Mouse (Mus musculus) layer of hippocampus, adult 9-10 months (tissue): ENCODE results near the gene Cfl1.

Experiments
- DNase-seq: peaks from one replicate; pipeline ENCODE4 v3.0.0; 2022; ENCODE audit warnings: low spot score

Cfl1 gene

GRCm38 (mm10) chr19:5465037-5465436, 25.2 kb upstream of the Cfl1 start:
- no peak for DNase-seq

DNA sequence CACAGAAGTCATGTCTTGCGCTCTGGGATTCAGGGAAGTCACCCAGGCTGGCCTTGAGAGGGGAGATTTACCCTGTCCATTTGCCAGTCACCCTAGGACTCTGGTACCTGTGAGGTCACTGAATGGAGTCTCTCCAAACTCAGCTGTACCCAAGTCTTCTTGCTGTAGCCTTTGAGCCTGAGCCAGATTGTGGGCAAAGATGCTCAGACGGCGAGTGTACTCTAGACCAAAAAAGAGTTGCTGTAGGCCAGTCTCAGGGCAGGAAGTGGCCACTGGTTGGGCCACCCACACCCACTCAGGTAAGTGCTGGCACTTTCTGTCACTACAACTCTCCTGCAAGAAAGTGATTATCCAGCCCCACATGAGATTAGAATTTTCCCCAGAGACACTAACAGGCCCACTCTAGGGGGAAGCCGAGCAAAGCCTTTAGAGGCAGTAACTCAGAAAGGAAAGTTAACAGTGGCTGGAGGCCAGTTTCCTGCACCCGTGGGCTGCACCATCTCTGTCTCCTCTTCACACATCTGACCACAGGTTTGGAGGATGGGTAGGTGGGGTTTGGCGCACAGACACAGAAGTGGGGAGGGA, 23.2 kb upstream of the Cfl1 start:
- DNase-seq, result no peak

GRCm38 (mm10) chr19:5468374-5468773, 21.9 kb upstream of the Cfl1 start, which contains the start of gene Ctsw:
Gene Ctsw, minus strand, starts transcription at chr19:5468507.
- DNase-seq, result no peak

- DNase-seq, result no peak
Observed at GRCm38 (mm10) chr19:5471846-5472245, 18.4 kb upstream of the Cfl1 start.

- no peak for DNase-seq
Observed at GRCm38 (mm10) chr19:5472857-5473256, 17.4 kb upstream of the Cfl1 start.

DNA sequence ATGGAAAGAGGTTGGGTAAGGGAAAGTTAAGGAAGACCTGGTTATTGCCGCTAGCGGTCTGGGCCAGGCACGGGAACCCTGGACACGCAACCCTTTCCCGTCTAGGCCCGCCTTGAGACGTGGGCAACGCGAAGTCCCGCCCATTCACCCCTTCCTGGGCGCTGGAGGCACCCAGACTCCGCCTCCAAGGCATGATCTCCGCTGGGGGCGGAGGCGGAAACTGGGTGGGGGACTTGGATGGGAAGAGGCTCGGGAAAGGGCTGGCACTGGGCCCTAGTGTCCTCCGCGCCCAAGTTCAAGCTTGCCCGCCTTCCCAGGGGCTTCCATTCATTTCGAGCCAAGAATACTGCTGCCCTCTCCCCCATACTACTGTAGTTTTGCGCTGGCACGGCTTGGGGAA, 16.5 kb upstream of the Cfl1 start, which contains the start of gene Efemp2:
Gene Efemp2 (plus strand): TSS at position 235 of the 400 bp plus-strand sequence.
- DNase-seq, result no peak

DNA sequence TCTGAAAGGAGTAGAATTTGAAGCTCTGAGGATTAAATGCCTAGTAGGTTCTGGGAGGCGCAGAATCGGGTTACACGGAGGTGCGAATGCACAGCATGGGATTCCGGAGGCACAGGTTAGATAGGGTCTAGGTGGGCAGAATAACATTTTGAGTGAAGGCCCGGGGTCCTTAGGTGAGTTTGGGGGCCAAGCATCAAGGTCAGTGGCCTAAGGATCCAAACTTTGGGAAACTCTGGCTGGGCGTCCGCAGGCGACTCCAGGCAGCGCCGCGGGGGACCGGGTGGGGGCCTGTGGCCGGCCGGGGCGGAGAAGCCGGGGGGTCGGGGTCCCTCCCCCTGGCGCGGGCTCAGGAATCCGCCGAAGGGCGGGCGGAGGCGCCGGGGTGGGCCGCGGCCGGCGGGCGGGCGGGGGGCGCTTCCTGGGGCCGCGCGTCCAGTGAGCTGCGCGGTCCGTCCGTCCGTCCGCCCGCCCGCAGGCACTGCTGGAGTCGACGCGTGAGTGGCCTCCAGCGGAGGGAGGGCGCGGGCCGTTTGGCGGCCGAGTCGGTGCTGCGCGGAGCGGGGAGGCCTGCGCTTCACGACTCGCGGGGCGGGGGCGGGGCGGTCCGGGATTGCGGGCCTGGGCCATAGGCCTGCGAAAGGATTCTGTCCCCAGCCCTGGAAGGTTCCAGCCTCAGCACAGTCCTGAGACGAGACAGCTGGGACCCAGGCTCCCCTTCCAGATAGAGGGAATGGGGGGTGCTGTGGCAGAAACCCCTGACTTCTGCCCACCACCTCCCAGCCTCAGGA, 15.8 kb upstream of the Cfl1 start:
- DNase-seq, result no peak

- no peak for DNase-seq
Observed at GRCm38 (mm10) chr19:5475069-5475714, 15.1 kb upstream of the Cfl1 start.

GRCm38 (mm10) chr19:5477004-5477667, 13.1 kb upstream of the Cfl1 start:
- DNase-seq, result no peak

GRCm38 (mm10) chr19:5477668-5478300, 12.5 kb upstream of the Cfl1 start:
- DNase-seq, result no peak

GRCm38 (mm10) chr19:5480016-5480415, 10.2 kb upstream of the Cfl1 start:
- DNase-seq, result no peak

DNA sequence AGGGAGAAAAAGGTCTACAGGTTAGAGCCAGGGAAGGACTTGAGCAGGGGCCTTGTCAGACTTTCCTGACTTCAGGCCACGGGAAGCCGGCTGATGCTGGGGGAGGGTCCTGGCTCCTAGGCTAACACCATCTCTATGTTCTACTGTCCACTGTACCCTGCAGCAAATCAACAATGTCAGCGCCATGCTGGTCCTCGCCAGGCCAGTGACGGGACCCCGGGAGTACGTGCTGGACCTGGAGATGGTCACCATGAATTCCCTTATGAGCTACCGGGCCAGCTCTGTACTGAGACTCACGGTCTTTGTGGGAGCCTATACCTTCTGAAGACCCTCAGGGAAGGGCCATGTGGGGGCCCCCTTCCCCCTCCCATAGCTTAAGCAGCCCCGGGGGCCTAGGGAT, 8.9 kb upstream of the Cfl1 start:
- DNase-seq, result no peak

DNA sequence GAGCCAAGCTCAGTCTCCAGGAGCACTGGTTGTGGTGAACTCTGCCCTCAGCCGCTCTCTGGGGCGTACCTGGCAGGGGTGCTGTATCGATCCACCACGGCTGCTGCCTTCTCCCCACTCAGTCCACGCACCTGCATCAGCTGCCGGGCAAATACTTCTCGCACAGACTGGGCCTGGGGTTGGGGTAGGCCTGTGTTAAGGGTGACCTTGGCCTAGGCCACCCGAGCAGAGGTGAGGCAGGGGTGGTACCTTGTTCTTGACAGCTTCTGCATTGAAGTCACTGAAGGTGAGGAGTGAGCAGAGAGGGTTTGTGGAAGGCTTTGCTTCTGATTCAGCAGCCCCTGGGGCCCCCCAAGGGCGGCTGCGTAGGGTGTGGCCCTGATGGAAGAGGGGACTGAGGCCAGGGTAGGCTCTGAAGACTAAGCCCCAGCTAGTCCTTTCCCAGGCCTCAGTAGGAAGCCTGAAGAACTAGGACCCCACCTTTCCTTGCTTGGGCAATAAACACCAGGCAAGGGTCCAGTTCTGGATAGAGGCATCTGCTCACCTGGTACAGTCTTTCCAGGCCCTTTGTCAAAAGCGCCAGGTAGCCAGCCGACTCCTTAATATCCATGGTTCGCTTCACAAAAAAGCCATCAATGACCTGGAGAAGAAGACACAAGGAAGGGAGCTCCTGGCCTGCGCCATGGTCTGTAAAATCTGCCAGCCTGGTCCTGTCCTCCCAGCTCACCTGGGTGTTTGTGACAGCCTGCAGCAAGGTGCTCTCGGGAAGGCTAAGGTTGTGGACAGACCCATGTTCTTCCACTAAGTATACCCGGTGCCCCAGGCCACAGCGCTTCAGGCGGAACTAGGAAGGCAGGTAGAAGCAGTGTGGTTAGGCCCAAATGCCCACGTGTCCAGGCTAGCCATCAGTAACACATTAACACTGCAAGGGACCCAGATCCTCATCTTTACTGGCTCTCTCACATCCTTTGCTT, 6.6 kb upstream of the Cfl1 start:
- no peak for DNase-seq

DNA sequence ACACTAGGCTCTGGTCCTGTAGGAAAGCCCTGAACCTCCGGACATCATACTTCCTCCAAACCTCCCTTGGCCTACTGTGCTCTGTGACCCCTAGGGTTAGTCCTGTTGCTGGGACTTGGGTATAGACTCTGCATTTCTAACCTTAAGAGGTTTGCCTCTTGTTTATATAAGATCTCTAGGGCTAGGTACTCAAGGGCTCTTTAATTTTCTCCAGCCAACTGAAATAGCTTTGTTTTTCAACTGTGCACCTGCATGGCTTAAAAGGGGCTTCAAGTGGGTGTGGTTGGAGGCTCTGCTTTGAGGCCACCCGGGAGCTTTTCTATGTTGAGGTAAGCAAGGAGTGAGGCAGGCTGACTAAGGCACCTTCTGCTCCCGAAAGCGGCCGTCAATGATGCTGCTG, 5.8 kb upstream of the Cfl1 start:
- no peak for DNase-seq

DNA sequence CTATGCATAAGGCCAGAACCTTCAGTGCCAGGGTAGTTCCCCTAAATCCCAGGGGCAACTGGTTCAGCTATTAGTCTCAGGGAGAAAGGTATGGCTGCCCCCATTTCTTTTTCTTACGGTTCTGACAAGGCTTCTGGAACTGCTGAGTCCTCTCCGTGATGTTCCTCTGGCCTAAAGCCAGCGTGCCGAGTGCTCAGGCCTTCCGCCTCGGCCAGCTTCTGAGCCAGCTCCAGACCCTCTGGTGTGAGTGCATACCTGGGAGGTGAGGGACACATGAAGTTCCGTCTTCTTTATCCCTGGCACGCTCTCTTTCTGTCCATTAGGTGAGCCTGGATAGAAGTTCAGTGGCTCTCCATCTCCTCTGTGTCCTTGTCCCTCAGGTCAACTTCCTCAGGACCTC, 4.9 kb upstream of the Cfl1 start:
- no peak for DNase-seq

GRCm38 (mm10) chr19:5485821-5486220, 4.4 kb upstream of the Cfl1 start:
- DNase-seq, result no peak

GRCm38 (mm10) chr19:5486286-5486685, 4.0 kb upstream of the Cfl1 start:
- no peak for DNase-seq

DNA sequence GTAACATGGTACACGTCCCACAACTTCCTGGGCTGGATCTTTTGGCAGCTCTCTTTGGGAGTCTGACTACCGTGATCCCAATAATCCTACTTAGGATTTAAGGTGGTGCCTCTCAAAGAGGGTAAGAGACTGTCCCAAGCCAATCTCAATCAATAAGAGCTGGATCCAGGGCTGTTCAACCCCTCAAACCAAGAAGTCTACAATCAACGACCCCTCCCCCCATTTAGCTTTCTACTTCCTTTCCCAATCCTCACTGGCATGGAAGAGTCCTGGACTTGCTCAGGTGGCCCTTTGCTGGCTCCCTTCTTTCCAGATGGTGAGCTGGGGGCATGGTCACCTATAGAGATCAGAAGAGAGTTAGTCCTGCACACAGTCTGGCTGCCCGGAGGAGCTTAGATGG, 3.5 kb upstream of the Cfl1 start:
- DNase-seq, result no peak

DNA sequence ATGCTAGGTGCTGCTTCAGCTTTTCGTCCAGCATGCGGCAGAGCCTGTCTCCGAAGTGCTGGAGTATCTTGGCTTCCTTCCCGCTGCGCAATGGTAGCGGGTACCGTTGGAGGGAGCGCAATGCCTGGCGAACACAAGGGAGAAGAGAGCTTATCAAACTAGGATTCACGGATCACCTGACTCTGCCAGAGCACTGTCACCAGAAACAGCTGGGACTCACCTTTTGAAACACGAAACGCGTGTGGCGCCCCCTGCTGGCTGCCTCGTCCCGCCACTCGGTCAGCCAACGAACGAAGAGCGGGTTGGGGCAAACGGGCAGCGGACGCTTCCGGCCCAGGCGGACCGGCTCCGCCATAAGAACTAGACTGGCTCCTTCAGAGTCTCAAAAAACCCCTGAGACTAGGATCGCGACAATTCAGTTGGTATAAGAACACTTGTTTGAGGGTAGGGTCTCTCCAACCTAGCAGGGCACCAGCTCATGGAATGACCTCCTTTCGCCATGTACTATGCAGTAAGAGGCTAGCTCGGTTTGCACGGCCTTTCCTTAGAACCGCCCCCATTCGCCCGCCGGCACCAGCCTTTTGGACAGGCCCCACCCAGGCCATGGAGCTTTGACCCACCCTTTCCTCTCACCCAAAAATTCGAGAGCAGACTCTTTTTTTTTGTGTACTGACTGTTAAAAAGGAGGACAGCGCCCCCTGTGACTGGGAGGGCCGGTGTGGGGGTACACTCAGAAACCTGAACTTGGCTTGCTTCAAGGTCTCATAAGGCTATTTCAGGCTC, 2.3 kb upstream of the Cfl1 start, which contains the start of gene Mus81:
Gene Mus81 (minus strand): TSS at position 635 of the 783 bp plus-strand sequence.
- peak; percentile 91 for DNase-seq
